Comparison of ENCODE assay signal across 16 mouse cellular contexts in the genomic region with DNA sequence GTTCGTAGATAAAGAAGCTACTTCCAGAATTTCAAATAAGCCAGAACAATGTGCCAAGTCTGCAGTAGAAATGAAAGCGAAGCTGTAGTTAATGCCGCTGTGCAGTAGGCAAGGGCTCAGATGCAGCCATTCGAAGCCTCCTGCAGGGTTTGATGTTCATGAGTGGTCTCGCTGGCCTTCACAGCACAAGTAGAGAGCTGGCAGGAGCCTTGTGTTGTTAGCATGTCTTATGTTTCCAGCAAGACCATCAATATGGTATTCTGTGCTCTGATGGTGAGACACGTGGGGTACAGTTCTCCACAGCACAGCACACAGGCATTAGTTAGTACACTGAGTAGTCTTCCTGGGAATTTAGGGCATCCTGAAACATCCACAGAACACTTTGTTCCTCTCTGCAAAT.
DNase-seq lines count a peak whose midpoint lies in the region; ATAC-seq and TF ChIP-seq lines count a peak whose summit lies in the region.
"Had no signal": no experiment of that assay in that cellular context is flagged by ENCODE, and none has a peak within 500 bp of the region (broad histone marks: within the 10 kb centered on the region; RNA-seq: fewer than 3 reads in every experiment).

No protein-coding gene starts in this region.

- no peaks in the 10 kb centered on the region for H3K9me3 ChIP-seq in liver, embryonic 13.5 days (replicated peaks)
- H3K9me3 ChIP-seq: embryonic facial prominence, embryonic 13.5 days had no signal

- peak overlapping the region; percentile 34; the same call in 1 of the 2 replicates for H3K27ac ChIP-seq in testis, adult 2 months (ENCODE audit: control insufficient read depth, insufficient read depth, low read depth, low read length)
- peak overlapping the region; percentile 76; the same call in 1 of the 2 replicates for H3K27ac ChIP-seq in liver, embryonic 13.5 days
- H3K27ac ChIP-seq: embryonic facial prominence, embryonic 13.5 days; liver, embryonic 14.5 days; macrophage had no signal

- H3K4me3 ChIP-seq in testis, adult 2 months (ENCODE audit: control insufficient read depth, low read depth, low read length) = no peak overlapping the region
- no peak overlapping the region for H3K4me3 ChIP-seq in liver, embryonic 13.5 days (replicated peaks)
- H3K4me3 ChIP-seq: embryonic facial prominence, embryonic 13.5 days; myocyte had no signal

- no peak overlapping the region for H3K4me2 ChIP-seq in liver, embryonic 13.5 days
- H3K4me2 ChIP-seq: embryonic facial prominence, embryonic 13.5 days had no signal

- no peak for ATAC-seq in liver, embryonic 13.5 days (ENCODE audit: low read depth)

- no peak for TF ChIP-seq CTCF in testis, adult 2 months (IDR thresholded peaks at IDR 0.05; ENCODE audit: control insufficient read depth, insufficient read depth, insufficient replicate concordance, low read depth, low read length)

- peak; percentile 28 for DNase-seq in layer of hippocampus, adult 9-11 months
- no peak for DNase-seq in layer of hippocampus, postnatal 25 days (ENCODE audit: extremely low spot score in 1 of 2, low spot score in 1 of 2)
- DNase-seq in testis, postnatal 10 days (ENCODE audit: low spot score) = no peak
- DNase-seq in liver, embryonic 13.5 days = no peak
- no peak for DNase-seq in gastrocnemius, postnatal 4 days (ENCODE audit: low spot score in 2 of 2)
- no peak for DNase-seq in spleen, postnatal 36 days (ENCODE audit: low spot score in 2 of 2)
- DNase-seq: cerebellum, postnatal 36 days; heart, postnatal 14 days; kidney, adult 8-10 months; retina, postnatal 1 day had no signal

- H3K9ac ChIP-seq in liver, embryonic 13.5 days = no peak overlapping the region
- H3K9ac ChIP-seq: embryonic facial prominence, embryonic 13.5 days; liver, embryonic 14.5 days had no signal

- peaks cover 2% of the 10 kb centered on the region for H3K4me1 ChIP-seq in testis, adult 2 months (ENCODE audit: control insufficient read depth, insufficient read depth, low read length)
- H3K4me1 ChIP-seq in liver, embryonic 13.5 days (replicated peaks) = peaks cover 90% of the 10 kb centered on the region

- no peaks in the 10 kb centered on the region for H3K27me3 ChIP-seq in testis, adult 2 months (ENCODE audit: control insufficient read depth, insufficient read depth, low read length)
- H3K27me3 ChIP-seq in liver, embryonic 13.5 days = no peaks in the 10 kb centered on the region
- H3K27me3 ChIP-seq: embryonic facial prominence, embryonic 13.5 days; Patski had no signal

- no peak for TF ChIP-seq POLR2A in testis, adult 2 months (IDR thresholded peaks at IDR 0.05; ENCODE audit: control insufficient read depth, low read depth, low read length)

- 85% methylated on average over 6 of the region's 6 CpGs for WGBS in liver, embryonic 13.5 days (ENCODE audit: insufficient replicate concordance)

- no peaks in the 10 kb centered on the region for H3K36me3 ChIP-seq in testis, adult 2 months (ENCODE audit: control insufficient read depth, insufficient read depth, low read length)
- no peaks in the 10 kb centered on the region for H3K36me3 ChIP-seq in liver, embryonic 13.5 days
- H3K36me3 ChIP-seq: embryonic facial prominence, embryonic 13.5 days had no signal
